Mouse (Mus musculus) heart, postnatal 4 days (tissue): ENCODE results near the gene Hes7. TPM values are rescaled to one million over a fixed set of nuclear protein-coding genes. Genes with fewer than 3 reads are reported as not detected.
"Not testable (repeated sequence)": the region's sequence is repeated elsewhere in the genome, so short reads cannot be mapped to it uniquely, and the experiment has no call there.

ENCODE experiments used
- DNase-seq: peaks from one replicate; pipeline ENCODE4 v3.0.0; 2021
- total RNA-seq, 2 experiments: library from RNA; stranded (reverse); gene quantifications; 2 replicates each; pipeline ENCODE4 v1.2.3; 2021

Gene Hes7
- total RNA-seq, 2 experiments from 2014 or later, result 0.23 to 0.29 TPM

DNA sequence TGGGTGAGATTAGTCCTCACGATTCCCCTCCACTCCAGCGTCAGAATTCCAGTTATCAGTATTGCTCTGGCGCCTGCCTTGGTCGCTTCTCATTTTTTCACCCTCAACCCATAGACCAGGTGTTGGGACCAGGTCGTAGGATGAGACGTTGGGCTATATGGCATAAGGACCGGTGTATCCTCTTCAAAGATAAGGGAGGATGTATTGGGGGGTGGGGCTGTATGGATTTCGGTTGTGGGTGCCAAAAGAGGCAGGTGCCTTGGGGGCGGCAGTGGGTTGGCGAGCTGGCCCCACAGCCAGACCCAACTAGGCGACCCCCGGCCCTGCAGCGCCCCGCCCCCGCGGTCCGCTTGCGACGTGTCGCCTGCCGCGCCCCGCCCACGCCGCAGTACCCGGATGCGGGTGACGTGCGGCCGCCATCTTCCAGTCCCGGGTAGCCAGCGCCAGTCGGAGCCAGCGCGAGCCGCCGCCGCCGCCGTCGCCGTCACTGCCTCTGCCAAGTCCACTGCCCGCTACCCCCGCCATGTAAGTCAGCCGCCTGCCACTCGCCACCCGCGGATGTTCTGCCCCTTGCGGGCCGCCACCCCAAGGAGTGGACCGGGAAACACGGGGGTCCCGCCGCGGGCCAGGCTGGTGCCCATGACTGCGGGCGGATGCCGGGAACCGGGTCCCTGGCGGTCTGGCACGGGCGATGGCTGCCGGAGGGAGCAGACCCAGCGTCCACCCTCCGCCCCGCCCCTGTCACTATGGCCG, 31.9 kb upstream of the Hes7 start, which contains the start of gene Vamp2:
TSS of gene Vamp2 (plus strand) at position 388 of the 753 bp plus-strand sequence.
- peak; percentile 94 for DNase-seq

- DNase-seq, result no peak
Observed at GRCm38 (mm10) chr11:69088856-69089615, 31.2 kb upstream of the Hes7 start.

DNA sequence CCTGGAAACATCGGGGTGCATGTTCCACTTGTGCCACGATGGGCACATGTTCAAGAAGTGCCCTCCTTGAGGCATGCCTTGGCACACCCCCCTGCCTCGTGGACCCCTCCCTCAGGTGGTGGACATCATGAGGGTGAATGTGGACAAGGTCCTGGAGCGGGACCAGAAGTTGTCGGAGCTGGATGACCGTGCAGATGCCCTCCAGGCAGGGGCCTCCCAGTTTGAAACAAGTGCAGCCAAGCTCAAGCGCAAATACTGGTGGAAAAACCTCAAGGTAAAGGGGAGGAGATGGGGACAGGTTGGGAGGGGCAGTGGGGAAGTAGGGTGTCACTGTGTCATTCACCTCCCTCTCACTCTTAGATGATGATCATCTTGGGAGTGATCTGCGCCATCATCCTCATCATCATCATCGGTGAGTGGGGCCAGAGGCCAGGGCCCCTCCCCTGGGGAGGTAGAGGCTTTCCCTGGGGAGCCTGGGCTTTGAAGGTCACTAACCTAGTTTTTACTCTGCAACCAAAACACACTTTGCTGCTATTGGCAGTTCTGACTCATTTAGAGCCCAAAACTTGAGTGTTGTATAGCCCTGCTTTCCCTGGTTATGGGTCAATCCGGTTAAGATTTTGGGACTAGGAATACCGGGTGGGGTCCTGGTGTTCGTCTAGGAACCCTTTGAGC, 30.5 kb upstream of the Hes7 start:
- DNase-seq, result peak; percentile 14

DNA sequence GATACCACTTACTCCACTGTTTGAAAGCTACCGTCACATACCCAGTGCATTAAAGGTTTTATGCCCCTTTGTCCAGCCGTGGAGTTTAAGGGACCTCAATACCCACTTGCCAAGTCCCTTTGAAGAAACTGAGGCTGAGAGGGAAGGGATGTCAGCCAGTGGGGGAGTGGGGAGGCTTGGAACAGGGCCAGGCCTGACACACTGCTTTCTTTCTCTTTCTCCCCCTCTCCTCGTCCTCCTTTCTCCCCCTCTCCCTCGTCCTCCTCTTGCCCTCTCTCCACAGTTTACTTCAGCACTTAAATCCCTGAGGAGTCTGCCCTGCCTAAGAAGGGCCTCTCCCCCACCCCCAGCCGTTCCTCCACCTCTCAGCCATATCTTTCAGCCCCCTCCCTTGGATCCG, 29.8 kb upstream of the Hes7 start:
- DNase-seq, result no peak

DNA sequence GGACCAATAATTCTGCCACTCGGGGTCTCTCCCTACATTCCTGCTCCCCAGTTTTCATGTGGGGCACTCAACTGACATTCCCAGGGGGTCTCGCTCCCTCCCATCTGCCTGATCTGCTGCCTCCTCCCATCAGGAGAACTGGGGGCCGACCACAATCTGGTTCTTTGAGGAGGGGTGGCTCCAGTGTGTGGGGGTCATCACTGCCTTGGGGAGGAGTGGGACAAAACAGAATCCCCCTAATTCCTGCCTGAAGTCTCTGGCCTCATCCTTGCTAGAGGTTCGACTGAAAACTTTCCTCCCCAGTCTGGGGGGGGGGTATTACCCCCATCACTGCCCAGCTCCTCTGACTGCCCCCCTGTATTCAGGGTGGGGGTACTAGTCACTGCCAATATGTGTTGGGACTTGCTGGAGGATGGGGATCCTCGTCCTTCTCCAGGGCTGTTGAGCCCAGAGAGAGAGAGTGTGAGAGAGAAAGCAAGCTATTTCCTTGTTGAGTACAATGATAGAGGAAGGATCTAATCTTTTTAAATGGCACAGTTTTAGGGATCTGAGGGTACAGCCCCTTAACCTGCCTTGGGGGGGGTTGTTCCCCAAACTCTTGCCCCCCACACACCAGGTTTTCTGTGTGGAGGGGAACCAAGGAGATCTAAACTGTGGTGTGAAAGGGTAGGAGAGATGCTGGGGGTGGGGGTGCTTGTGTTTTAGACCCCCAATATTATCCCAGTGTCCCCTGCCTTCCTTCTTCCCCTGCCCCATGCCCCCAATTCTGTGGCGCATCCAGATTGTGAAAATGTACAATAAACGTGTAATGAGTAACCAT, 28.4 kb upstream of the Hes7 start:
- DNase-seq, result no peak

- DNase-seq, result peak; percentile 95
Observed at GRCm38 (mm10) chr11:69092386-69092751, 27.8 kb upstream of the Hes7 start.

DNA sequence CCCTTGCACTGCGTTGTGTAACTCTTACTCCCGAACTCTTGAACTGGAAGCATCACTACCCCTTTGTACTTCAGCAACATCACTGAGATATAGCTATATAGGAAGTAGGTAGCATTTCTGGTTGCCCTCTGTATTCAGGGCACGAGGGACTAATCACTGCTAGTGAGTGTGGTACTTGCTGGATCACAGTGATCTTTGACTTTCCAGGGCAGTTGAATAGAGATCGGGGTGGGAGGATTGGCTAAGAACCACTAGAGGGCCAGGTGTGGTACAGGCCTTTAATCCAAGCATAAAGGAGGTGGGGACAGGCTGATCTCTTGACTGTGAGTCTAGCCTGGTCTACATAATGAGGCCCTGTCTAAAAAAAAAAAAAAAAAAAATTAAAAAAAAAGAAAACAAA, 27.3 kb upstream of the Hes7 start:
- no peak for DNase-seq

- DNase-seq, result not testable (repeated sequence)
Observed at GRCm38 (mm10) chr11:69093856-69094255, 26.3 kb upstream of the Hes7 start.

- DNase-seq, result peak; percentile 98
Observed at GRCm38 (mm10) chr11:69094697-69095429, 25.3 kb upstream of the Hes7 start, which contains the start of gene Per1. Per1 (plus strand) TSS chr11:69095217.

GRCm38 (mm10) chr11:69095511-69096231, 24.5 kb upstream of the Hes7 start:
- peak; percentile 47 for DNase-seq

DNA sequence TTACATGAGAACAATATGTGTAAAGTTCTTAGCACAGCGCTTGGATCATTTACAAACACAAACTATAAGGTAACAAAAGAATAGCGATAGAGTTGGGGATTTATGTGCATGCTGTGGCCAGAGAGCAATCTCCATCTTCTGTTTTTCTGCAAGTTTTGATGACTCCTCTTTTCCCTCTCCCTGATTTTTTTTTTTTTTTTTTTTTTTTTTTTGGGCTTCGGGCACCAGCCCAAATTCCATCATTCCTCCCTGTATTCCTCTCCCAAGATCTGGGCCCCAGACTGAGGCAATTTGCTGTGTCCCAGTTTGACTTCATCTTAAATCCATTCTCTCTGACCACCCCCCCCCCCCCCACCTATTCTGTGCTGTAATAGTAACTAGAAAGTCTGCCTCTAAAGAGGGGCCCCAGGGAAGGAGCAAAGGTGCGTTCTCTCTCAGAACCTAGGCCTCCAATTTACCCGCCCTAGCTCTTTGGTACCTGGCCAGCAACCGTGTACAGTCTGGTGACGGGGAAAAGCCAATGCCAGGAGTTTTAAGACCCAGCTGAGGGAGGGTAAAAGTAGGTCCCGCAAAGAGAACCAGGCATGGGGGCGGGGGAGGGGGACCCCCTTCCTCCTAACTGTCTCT, 23.7 kb upstream of the Hes7 start:
- no peak for DNase-seq

DNA sequence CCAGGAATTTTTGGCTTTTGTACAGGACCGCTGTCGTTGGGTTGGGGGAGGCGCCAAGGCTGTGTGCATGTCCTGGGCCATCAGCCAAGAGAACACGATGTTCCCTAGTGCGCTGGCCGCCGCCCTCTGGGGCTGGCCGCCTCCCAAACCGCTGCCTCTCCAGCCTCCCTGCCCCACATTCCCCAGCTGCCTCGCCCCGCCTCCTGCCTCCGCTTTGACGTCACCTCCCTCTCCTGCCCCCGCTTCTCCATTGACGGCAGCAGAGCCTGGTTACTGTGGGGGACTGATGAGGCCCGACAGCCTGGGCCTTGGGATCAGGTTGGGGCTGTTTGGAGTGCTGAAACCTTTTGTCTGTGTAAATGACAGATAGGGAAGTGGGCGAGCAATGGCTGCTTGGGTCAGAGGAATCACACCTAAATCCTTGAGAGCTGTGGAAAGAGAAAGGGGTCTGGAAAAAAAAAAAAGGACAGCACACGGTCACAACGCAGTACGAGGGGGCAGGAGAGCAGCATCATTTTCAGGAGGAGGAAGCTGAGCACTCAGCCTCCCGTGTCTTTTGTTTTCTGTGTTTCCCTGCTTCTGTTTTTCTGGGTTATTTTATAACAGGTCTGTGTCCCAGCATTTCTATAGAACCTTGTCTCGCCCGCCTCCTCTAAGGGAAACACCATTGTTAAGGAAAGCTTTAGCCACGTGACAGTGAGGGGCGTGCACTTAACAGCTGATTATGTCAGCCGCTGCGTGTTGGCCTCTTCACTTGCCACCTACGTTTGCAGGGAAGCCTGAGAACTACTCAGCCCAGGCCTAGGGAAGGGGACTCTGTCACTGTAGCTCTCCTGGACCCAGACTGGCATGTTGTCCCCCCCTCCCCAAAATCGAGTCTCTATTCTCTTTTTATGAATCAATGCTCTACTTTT, 23.0 kb upstream of the Hes7 start:
- peak; percentile 100 for DNase-seq

DNA sequence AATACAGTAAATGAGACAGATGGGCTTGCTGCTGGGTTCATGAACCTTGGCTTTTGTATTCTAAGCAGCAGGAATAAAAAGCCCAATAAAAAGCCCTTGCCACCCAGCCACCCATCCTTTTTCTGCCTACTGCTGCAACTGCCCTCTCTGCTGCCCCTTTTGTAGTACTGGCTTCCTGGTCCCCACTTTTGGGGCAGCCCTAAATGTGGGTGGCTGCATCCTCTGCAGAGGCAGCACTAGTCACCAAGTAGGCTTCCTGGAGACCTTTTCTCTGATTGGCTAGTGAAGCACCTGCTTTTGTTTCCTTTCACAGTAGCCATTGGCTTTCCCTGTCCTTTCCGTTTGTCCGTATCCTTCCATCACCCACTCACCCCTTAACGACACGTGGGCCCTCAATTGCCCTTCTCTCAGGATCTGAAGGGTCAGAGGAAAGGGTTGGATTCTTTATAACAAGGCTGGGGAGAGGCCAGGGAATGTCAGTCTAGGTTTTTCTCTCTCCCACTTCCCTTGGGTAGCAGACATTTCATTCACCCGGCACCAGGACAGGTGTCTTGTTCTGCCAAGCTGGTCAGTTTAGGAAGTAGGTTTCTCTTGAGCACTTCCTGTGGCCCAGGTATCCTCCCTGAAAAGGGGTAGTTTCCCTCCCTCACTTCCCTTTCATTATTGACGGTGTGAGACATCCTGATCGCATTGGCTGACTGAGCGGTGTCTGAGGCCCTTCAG, 22.0 kb upstream of the Hes7 start:
- DNase-seq, result peak; percentile 26

DNA sequence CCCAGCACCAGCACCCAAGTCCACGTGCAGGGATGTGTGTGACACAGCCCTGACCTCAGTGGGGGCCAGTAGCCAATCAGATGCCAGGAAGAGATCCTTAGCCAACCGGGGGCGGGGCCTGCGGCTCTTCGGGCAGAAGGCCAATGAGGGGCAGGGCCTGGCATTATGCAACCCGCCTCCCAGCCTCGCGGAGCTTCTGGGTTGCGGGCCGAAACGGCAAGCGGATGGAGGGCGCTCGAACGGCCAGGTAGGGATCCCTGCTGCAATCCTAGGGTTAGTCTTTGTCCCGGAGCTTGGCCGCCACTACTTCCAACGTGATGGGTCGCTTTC, 21.5 kb upstream of the Hes7 start:
- peak; percentile 99 for DNase-seq

- DNase-seq, result peak; percentile 93
Observed at GRCm38 (mm10) chr11:69099177-69099914, 20.9 kb upstream of the Hes7 start.

- peak; percentile 97 for DNase-seq
Observed at GRCm38 (mm10) chr11:69099915-69100345, 20.3 kb upstream of the Hes7 start.

GRCm38 (mm10) chr11:69100639-69101360, 19.4 kb upstream of the Hes7 start:
- DNase-seq, result peak; percentile 32
